Mouse (Mus musculus): ENCODE results near the gene Cyp39a1. TPM values are rescaled to one million over a fixed set of nuclear protein-coding genes. Genes with fewer than 3 reads are reported as not detected.

The Cyp39a1 gene
- total RNA-seq, 2 experiments from 2014 or later: 1.9 to 2.8 TPM

GRCm38 (mm10) chr17:43758607-43759259 lies 91.5 kb downstream of the Cyp39a1 start:
- DNase-seq (ENCODE audit: low spot score in 2 of 2): peak in 1 of 2 experiments; percentile 1

DNA sequence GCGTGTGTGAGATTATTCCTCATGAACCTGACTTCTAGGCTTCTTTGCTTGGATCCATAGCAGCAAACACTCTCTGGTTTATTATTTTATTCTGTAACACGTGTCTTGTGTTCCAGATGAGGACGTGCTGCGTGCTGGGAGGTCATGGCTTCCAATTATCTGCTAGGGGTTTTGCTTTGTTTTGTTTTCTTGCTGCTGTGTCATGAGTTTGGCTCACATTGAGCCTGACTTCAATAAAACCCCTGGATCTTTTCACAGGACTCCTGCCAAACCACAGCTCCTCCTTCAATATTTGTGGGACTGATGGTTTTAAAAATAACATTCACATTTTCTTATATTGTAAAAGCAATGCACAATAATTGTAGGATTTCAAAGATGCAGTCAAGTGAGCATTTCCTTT lies 117.3 kb downstream of the Cyp39a1 start:
- DNase-seq (ENCODE audit: low spot score in 2 of 2): no peak

DNA sequence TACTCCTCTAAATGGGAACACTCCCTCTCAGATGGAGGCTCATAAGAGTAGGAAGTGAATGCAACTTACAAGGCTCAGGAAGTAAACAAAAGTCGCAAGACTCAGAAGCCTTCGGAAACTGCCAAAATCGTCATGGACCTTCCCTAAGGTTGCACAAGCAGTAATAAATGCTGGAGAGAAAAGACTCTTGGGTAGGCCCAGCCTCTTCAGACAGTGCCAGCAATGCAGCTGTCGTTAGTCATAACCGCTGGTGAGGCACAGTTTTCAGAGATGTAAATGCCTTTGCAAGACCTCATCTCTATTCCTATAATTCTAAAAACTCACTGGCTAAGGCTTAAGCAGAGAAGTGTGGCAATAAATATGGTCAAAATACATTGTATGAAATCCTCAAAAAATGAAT lies 121.0 kb downstream of the Cyp39a1 start:
- no peak for DNase-seq (ENCODE audit: low spot score in 2 of 2)

- DNase-seq (ENCODE audit: low spot score in 2 of 2): no peak
Measured at GRCm38 (mm10) chr17:43789376-43789775, 122.2 kb downstream of the Cyp39a1 start.

GRCm38 (mm10) chr17:43791751-43792150 lies 124.5 kb downstream of the Cyp39a1 start:
- no peak for DNase-seq (ENCODE audit: low spot score in 2 of 2)

- no peak for DNase-seq (ENCODE audit: low spot score in 2 of 2)
Measured at GRCm38 (mm10) chr17:43794731-43795280, 127.6 kb downstream of the Cyp39a1 start.

Other genes starting within 250 kb of the Cyp39a1 start
- gene Mep1a, start 164.6 kb upstream of the Cyp39a1 start, total RNA-seq (2021): under 1 TPM in 1 of 2 experiments, not detected in 1; 0.23 TPM
- not detected for gene Ankrd66, start 123.8 kb upstream of the Cyp39a1 start, total RNA-seq (2021)
- 10 to 100 TPM; 16.9 to 34.4 TPM for gene Pla2g7, start 99.3 kb upstream of the Cyp39a1 start, total RNA-seq (2021)
- not detected for gene Tdrd6, start 37.1 kb upstream of the Cyp39a1 start, total RNA-seq (2021)
- 1 to 10 TPM; 3.2 to 3.4 TPM for gene Slc25a27, start 211 bp upstream of the Cyp39a1 start, total RNA-seq (2021)
- gene Rcan2, start 133.9 kb downstream of the Cyp39a1 start, total RNA-seq (2021): 1 to 10 TPM; 4.7 to 6.5 TPM